Mouse (Mus musculus): ENCODE measurements around the gene Ccdc163. TPM values are rescaled to one million over a fixed set of nuclear protein-coding genes. Genes with fewer than 3 reads are reported as not detected.

The Ccdc163 gene
- total and polyA plus RNA-seq, 2 experiments from 2014 or later: 6.0 to 6.8 TPM

- 83% methylated on average over 4 of the region's 4 CpGs for WGBS
Observed at GRCm38 (mm10) chr4:116689309-116689876, 18.9 kb upstream of the Ccdc163 start.

GRCm38 (mm10) chr4:116692146-116692545 lies 16.2 kb upstream of the Ccdc163 start:
- ATAC-seq (ENCODE audit: insufficient read depth, low read depth): no peak
- TF ChIP-seq CTCF (IDR thresholded peaks at IDR 0.05; ENCODE audit: low read depth): no peak
- TF ChIP-seq EP300 (IDR thresholded peaks at IDR 0.05; ENCODE audit: low read depth): no peak
- no peak overlapping the region for H3K4me2 ChIP-seq (ENCODE audit: low read depth, low read length)
- no peaks in the 10 kb centered on the region for H3K9me3 ChIP-seq (replicated peaks; ENCODE audit: control insufficient read depth, low read length)
- DNase-seq (ENCODE audit: low spot score): no peak
- no peaks in the 10 kb centered on the region for H3K27me3 ChIP-seq (ENCODE audit: control insufficient read depth, insufficient read depth, low read length)
- peaks cover 6% of the 10 kb centered on the region; the same call in 1 of the 2 replicates for H3K4me1 ChIP-seq (ENCODE audit: control insufficient read depth, insufficient read depth)
- no peak overlapping the region for H3K9ac ChIP-seq (replicated peaks; ENCODE audit: low read depth, low read length)
- H3K4me3 ChIP-seq (ENCODE audit: low read depth, low read length): no peak overlapping the region
- no peak overlapping the region for H3K27ac ChIP-seq (ENCODE audit: low read depth)
- 82% methylated on average over 2 of the region's 2 CpGs for WGBS
- H3K36me3 ChIP-seq (replicated peaks; ENCODE audit: control insufficient read depth, insufficient read depth, low read length): peaks cover 83% of the 10 kb centered on the region

More at GRCm38 (mm10) chr4:116689309-116689876, 18.9 kb upstream of the Ccdc163 start:
- H3K4me1 ChIP-seq (ENCODE audit: control insufficient read depth, insufficient read depth): peaks cover 16% of the 10 kb centered on the region; the same call in 1 of the 2 replicates
- H3K9me3 ChIP-seq (replicated peaks; ENCODE audit: control insufficient read depth, low read length): no peaks in the 10 kb centered on the region
- H3K36me3 ChIP-seq (replicated peaks; ENCODE audit: control insufficient read depth, insufficient read depth, low read length): peaks cover 57% of the 10 kb centered on the region
- TF ChIP-seq CTCF (IDR thresholded peaks at IDR 0.05; ENCODE audit: low read depth) (no peak), EP300 (IDR thresholded peaks at IDR 0.05; ENCODE audit: low read depth) (no peak)
- H3K27me3 ChIP-seq (ENCODE audit: control insufficient read depth, insufficient read depth, low read length): no peaks in the 10 kb centered on the region
- ATAC-seq (ENCODE audit: insufficient read depth, low read depth) (no peak), DNase-seq (ENCODE audit: low spot score) (no peak)
- no peak overlapping the region for H3K4me2 ChIP-seq (ENCODE audit: low read depth, low read length)
- H3K4me3 ChIP-seq (ENCODE audit: low read depth, low read length): no peak overlapping the region
- no peak overlapping the region for H3K27ac ChIP-seq (ENCODE audit: low read depth)
- no peak overlapping the region for H3K9ac ChIP-seq (replicated peaks; ENCODE audit: low read depth, low read length)

GRCm38 (mm10) chr4:116693785-116694184 lies 14.5 kb upstream of the Ccdc163 start:
- Histone ChIP-seq H3K4me2 (ENCODE audit: low read depth, low read length) (no peak overlapping the region), H3K4me1 (ENCODE audit: control insufficient read depth, insufficient read depth) (peaks cover 4% of the 10 kb centered on the region; the same call in 1 of the 2 replicates), H3K27ac (ENCODE audit: low read depth) (no peak overlapping the region), H3K27me3 (ENCODE audit: control insufficient read depth, insufficient read depth, low read length) (no peaks in the 10 kb centered on the region), H3K9ac (replicated peaks; ENCODE audit: low read depth, low read length) (no peak overlapping the region), H3K4me3 (ENCODE audit: low read depth, low read length) (no peak overlapping the region), H3K9me3 (replicated peaks; ENCODE audit: control insufficient read depth, low read length) (no peaks in the 10 kb centered on the region), H3K36me3 (replicated peaks; ENCODE audit: control insufficient read depth, insufficient read depth, low read length) (peaks cover 81% of the 10 kb centered on the region)
- ATAC-seq (ENCODE audit: insufficient read depth, low read depth) (no peak), DNase-seq (ENCODE audit: low spot score) (no peak)
- no peak for TF ChIP-seq EP300 (IDR thresholded peaks at IDR 0.05; ENCODE audit: low read depth)
- no peak for TF ChIP-seq CTCF (IDR thresholded peaks at IDR 0.05; ENCODE audit: low read depth)
- 81% methylated on average over 2 of the region's 2 CpGs for WGBS

- H3K4me1 ChIP-seq (ENCODE audit: control insufficient read depth, insufficient read depth): no peaks in the 10 kb centered on the region; the same call in 1 of the 2 replicates
- 23% methylated on average over 2 of the region's 2 CpGs for WGBS
- DNase-seq (ENCODE audit: low spot score) (no peak), ATAC-seq (ENCODE audit: insufficient read depth, low read depth) (no peak)
- peaks cover 71% of the 10 kb centered on the region for H3K36me3 ChIP-seq (replicated peaks; ENCODE audit: control insufficient read depth, insufficient read depth, low read length)
- H3K9ac ChIP-seq (replicated peaks; ENCODE audit: low read depth, low read length): no peak overlapping the region
- H3K4me2 ChIP-seq (ENCODE audit: low read depth, low read length): no peak overlapping the region
- TF ChIP-seq CTCF (IDR thresholded peaks at IDR 0.05; ENCODE audit: low read depth): no peak
- TF ChIP-seq EP300 (IDR thresholded peaks at IDR 0.05; ENCODE audit: low read depth): no peak
- H3K27ac ChIP-seq (ENCODE audit: low read depth): no peak overlapping the region
- no peaks in the 10 kb centered on the region for H3K9me3 ChIP-seq (replicated peaks; ENCODE audit: control insufficient read depth, low read length)
- no peak overlapping the region for H3K4me3 ChIP-seq (ENCODE audit: low read depth, low read length)
- H3K27me3 ChIP-seq (ENCODE audit: control insufficient read depth, insufficient read depth, low read length): no peaks in the 10 kb centered on the region
Observed at GRCm38 (mm10) chr4:116698693-116699342, 9.5 kb upstream of the Ccdc163 start.

- peaks cover 50% of the 10 kb centered on the region for H3K36me3 ChIP-seq (replicated peaks; ENCODE audit: control insufficient read depth, insufficient read depth, low read length)
- no peaks in the 10 kb centered on the region for H3K27me3 ChIP-seq (ENCODE audit: control insufficient read depth, insufficient read depth, low read length)
- DNase-seq (ENCODE audit: low spot score): no peak
- WGBS: 89% methylated on average over 1 of the region's 1 CpGs
- H3K4me3 ChIP-seq (ENCODE audit: low read depth, low read length): no peak overlapping the region
- no peak overlapping the region for H3K4me2 ChIP-seq (ENCODE audit: low read depth, low read length)
- no peaks in the 10 kb centered on the region; the same call in 1 of the 2 replicates for H3K4me1 ChIP-seq (ENCODE audit: control insufficient read depth, insufficient read depth)
- TF ChIP-seq EP300 (IDR thresholded peaks at IDR 0.05; ENCODE audit: low read depth) (no peak), CTCF (IDR thresholded peaks at IDR 0.05; ENCODE audit: low read depth) (no peak)
- H3K9me3 ChIP-seq (replicated peaks; ENCODE audit: control insufficient read depth, low read length): no peaks in the 10 kb centered on the region
- no peak overlapping the region for H3K9ac ChIP-seq (replicated peaks; ENCODE audit: low read depth, low read length)
- ATAC-seq (ENCODE audit: insufficient read depth, low read depth): no peak
- H3K27ac ChIP-seq (ENCODE audit: low read depth): no peak overlapping the region
Observed at GRCm38 (mm10) chr4:116700964-116701363, 7.3 kb upstream of the Ccdc163 start.

Data from heart, postnatal 0 days (tissue).